Mouse (Mus musculus) stomach, embryonic 14.5 days (tissue): ENCODE measurements around the gene Cfd. TPM values are rescaled to one million over a fixed set of nuclear protein-coding genes. Genes with fewer than 3 reads are reported as not detected.
A peak's percentile ranks its signal among the peaks of the same experiment; 100 is the strongest.

Experiments used
- ATAC-seq: fragments of 200-750 bp; cut with Nextera tagmentation; 2 replicates; pipeline ENCODE4 v1.8.0; 2017; ENCODE audit warnings: low read depth, moderate TSS enrichment; ENCODE audit not compliant: insufficient number of reproducible peaks, insufficient read depth, low FRiP score
- H3K27ac ChIP-seq: fragments of 300-500 bp; sonication (generic); 2 replicates; pipeline ENCODE4 v1.5.1; 2014; ENCODE audit warnings: mild to moderate bottlenecking, low read length, moderate library complexity, mixed read lengths
- H3K27me3 ChIP-seq: fragments of 300-500 bp; sonication (generic); 2 replicates; pipeline ENCODE4 v1.6.1; 2014; ENCODE audit warnings: low read length, control low read depth, mixed read lengths; ENCODE audit not compliant: control insufficient read depth, insufficient read depth
- H3K36me3 ChIP-seq: fragments of 300-500 bp; sonication (generic); 2 replicates; pipeline ENCODE4 v1.6.1; 2014; ENCODE audit warnings: mild to moderate bottlenecking, control low read depth, low read length, moderate library complexity, mixed read lengths; ENCODE audit not compliant: control insufficient read depth, insufficient read depth
- H3K4me1 ChIP-seq: fragments of 300-500 bp; sonication (generic); 2 replicates; pipeline ENCODE4 v1.6.1; 2014; ENCODE audit warnings: low read length, control low read depth, mixed read lengths; ENCODE audit not compliant: control insufficient read depth, insufficient read depth
- H3K4me2 ChIP-seq: fragments of 300-500 bp; sonication (generic); replicated peaks from 2 replicates; pipeline ENCODE4 v1.6.1; 2014; ENCODE audit warnings: low read depth, low read length, control low read depth
- H3K4me3 ChIP-seq: fragments of 300-500 bp; sonication (generic); 2 replicates; pipeline ENCODE4 v1.5.1; 2014; ENCODE audit warnings: low read depth, low read length, control low read depth
- H3K9ac ChIP-seq: fragments of 300-500 bp; sonication (generic); replicated peaks from 2 replicates; pipeline ENCODE4 v1.6.1; 2014; ENCODE audit warnings: low read depth, mild to moderate bottlenecking, control low read depth, low read length, moderate library complexity, mixed read lengths
- H3K9me3 ChIP-seq: fragments of 300-500 bp; sonication (generic); 2 replicates; pipeline ENCODE4 v1.6.1; 2016; ENCODE audit warnings: low read depth, low read length, control low read depth; ENCODE audit not compliant: control insufficient read depth
- WGBS: fragments of 180-500 bp; shearing (Covaris S2); extraction: QIAGEN DNeasy Blood & Tissue Kit; methylation state at CpG from one replicate; pipeline ENCODE4 v1.1.7; 2014; 5-methylcytosine and 5-hydroxymethylcytosine counted together
- polyA plus RNA-seq: library from polyadenylated mRNA; unstranded; fragments of >200 nt; fragmentation: Nextera tagmentation; extraction: Ambion mirVana; gene quantifications from 2 replicates; pipeline ENCODE4 v1.2.1, GENCODE M21; 2014

The Cfd gene
- not detected in 2 replicates for polyA plus RNA-seq

DNA sequence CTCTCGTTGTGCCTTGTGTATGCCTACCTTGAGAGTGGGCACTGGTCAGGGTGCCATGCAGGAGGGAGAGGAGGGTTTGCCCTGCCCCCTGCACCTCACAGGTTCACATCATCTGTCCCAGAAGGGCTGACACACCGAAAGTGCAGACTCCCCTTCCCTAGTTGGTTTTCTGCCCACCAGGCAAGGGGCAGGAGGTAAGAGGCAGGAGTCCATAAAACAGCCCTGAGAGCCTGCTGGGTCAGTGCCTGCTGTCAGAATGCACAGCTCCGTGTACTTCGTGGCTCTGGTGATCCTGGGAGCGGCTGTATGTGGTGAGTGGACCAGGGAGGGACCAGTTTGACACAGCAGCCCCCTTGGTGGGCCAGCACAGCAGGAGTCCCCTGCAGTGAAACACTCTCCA, at the start of gene Cfd:
Gene Cfd, plus strand, starts transcription at position 184 of the 400 bp plus-strand sequence.
- Histone ChIP-seq H3K4me3 (no peak within 1 kb of the TSS), H3K27me3 (no peaks in the 10 kb centered on the region), H3K4me2 (no peak within 1 kb of the TSS), H3K9ac (no peak within 1 kb of the TSS), H3K36me3 (peaks cover 5% of the 10 kb centered on the region), H3K27ac (no peak within 1 kb of the TSS), H3K4me1 (no peaks in the 10 kb centered on the region), H3K9me3 (no peaks in the 10 kb centered on the region)
- no peak for ATAC-seq
- WGBS: 37% methylated on average over 5 of the region's 5 CpGs

DNA sequence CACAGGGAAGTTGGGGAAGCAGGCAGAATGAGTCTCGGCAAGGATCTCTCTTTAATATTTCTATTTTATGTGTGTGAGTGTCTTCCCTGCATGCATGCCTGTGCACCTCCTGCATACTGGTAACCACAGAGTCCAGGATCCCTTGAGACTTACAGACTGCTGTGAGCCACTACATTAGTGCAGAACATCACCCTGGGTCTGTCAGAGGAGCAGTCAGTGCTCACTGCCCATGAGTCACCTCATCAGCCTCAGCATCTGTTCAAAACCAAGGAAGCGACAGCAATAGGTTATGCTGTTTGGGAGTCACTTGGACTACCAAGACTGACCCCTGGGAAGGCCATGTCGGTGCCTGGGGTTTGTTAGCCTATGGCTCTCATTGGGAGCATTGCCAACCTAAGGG, 48.3 kb upstream of the Cfd start:
- Histone ChIP-seq H3K27me3 (no peaks in the 10 kb centered on the region), H3K36me3 (no peaks in the 10 kb centered on the region), H3K27ac (no peak overlapping the region), H3K9me3 (no peaks in the 10 kb centered on the region), H3K4me1 (peaks cover 27% of the 10 kb centered on the region; the same call in 1 of the 2 replicates), H3K4me3 (no peak overlapping the region), H3K9ac (no peak overlapping the region), H3K4me2 (no peak overlapping the region)
- no peak for ATAC-seq
- 72% methylated on average over 3 of the region's 3 CpGs for WGBS

DNA sequence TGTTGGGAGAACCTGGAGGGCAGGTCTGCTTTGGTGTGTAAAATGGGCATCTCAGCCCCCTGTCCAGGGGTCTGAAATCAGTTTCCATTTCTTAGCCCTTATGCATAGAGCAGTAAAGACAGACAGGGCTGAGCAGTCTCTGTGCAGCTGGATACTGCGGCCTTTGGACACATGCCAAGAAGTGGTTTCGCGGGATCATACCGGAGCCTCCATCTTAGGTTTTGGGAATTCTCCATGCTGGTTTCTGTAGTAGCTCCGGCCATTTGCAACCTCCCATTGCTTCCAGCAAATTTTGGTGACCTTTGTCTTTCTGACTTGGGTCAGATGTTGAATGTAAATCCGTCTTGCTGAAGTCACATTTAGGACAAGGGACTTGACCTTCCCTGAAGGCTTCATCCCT, 47.2 kb upstream of the Cfd start:
- Histone ChIP-seq H3K9ac (no peak overlapping the region), H3K27me3 (no peaks in the 10 kb centered on the region), H3K4me2 (no peak overlapping the region), H3K4me1 (peaks cover 27% of the 10 kb centered on the region; the same call in 1 of the 2 replicates), H3K4me3 (no peak overlapping the region), H3K9me3 (no peaks in the 10 kb centered on the region), H3K36me3 (no peaks in the 10 kb centered on the region), H3K27ac (no peak overlapping the region; the same call in 1 of the 2 replicates)
- ATAC-seq: no peak
- WGBS: 50% methylated on average over 6 of the region's 6 CpGs

DNA sequence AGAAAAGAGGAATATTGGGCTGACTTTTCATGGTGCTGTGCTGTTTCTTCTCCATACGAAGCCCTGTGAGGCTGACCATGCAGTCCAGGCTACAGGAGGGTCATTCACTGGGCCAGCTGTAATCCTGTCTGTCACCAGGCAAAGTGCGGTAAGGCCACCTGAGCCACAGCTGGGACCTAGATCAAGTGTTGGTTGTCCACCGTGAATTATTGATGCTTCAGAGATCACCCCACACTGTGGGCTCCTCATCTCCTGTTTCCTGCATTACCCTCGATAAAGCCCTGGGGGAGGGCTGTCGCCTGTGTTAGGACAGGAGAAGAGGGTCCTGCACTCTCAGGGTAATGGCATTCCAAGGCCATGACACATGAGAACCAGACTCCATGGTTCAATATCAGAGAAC, 44.1 kb upstream of the Cfd start:
- H3K27me3 ChIP-seq: no peaks in the 10 kb centered on the region
- no peak overlapping the region for H3K27ac ChIP-seq
- peaks cover 22% of the 10 kb centered on the region for H3K4me1 ChIP-seq
- ATAC-seq: no peak
- no peaks in the 10 kb centered on the region for H3K36me3 ChIP-seq
- H3K9ac ChIP-seq: no peak overlapping the region
- no peaks in the 10 kb centered on the region for H3K9me3 ChIP-seq
- H3K4me3 ChIP-seq: no peak overlapping the region
- H3K4me2 ChIP-seq: no peak overlapping the region
- 56% methylated on average over 5 of the region's 5 CpGs for WGBS

DNA sequence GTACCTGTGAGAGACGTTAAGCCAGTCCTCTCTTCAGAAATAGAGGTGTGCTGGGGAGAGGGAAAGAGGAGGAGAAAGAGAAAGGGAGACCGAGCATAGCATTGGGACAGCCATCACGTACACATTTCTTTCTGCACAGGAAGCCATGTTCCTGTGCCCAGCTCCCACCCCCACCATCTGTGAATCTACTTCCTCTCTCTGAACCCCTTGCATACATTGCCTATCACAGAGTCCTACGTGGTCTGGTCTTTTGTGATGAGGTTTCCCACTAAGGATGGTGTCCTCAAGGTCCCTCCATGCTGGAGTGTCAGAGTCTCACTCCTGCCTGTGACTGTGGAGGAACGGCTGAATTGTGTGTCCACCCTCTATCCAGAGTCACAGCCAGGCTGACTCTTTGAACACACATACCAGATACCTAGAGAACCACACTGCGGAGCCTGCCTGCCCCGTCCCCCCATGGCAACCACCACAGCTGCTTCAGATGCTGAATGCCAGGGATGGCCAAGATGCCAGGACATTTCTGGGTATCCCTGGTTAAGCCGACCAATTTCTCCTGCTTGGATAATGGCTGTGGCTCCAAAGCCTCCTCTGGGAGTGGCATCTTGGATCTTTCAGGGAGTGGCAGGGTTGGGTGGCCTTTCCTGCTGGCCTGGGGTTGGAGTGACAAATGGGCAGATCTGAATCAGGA, 40.6 kb upstream of the Cfd start:
- Histone ChIP-seq H3K9ac (no peak overlapping the region), H3K4me2 (no peak overlapping the region), H3K27ac (no peak overlapping the region), H3K9me3 (no peaks in the 10 kb centered on the region), H3K27me3 (no peaks in the 10 kb centered on the region), H3K36me3 (no peaks in the 10 kb centered on the region), H3K4me1 (peaks cover 22% of the 10 kb centered on the region), H3K4me3 (no peak overlapping the region)
- no peak for ATAC-seq
- 81% methylated on average over 8 of the region's 8 CpGs for WGBS

DNA sequence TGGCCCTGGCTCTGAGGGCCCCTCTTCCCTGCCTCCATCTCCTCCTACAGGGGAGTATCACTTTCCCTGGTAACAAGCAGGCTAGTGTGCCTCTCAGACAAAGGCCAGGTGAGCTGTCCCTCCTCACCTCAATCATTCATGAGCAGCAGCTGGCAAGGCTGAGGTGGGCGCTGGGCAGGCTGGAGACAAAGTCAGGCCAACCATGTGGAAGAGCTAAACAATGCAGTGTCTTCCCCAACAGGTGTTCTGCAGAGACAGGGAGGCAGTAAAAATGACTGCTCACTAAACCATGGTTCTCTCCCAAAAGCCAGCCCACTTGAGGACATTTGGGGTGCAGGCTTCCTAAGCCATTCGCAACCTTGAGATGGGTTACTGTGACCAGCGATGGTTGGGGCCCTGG, 39.0 kb upstream of the Cfd start:
- Histone ChIP-seq H3K9ac (0 out of 2 replicates have a peak overlapping the region, but pooled peaks have one; percentile 22), H3K4me3 (0 out of 2 replicates have a peak overlapping the region, but pooled peaks have one; percentile 6)
- 45% methylated on average over 3 of the region's 3 CpGs for WGBS

DNA sequence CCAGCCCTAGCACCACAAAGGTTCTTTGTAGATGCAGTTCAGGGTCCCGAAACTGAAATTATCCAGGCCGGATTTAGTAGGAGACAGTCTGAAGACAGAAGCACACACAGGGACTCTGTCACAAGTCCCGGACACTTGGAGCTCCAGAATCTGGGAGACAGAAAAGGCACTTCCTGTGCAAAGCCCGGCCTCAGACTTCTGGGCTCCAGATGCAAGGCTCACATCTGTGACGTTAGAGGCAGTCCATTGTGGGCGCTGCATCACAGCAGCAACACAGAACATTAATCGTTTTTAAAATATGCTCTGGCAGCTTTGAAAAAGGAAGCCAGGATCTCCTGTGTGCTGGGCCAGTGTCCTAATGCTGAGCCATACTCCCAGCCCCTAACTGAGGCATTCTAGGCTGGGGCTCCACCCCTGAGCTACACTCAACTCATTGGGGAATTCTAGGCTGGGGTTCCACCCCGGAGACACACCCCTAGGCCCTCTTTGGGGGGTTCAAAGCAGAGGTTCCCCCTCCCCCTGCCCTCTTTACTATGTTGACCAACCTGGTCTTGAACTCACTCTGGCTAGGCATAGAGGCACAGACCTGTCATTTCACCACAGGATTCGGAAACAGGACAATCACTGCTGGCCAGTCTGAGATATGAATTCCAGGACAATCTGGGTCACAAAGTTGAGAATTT, 38.4 kb upstream of the Cfd start:
- Histone ChIP-seq H3K9ac (peak overlapping the region; percentile 75; the same call in 1 of the 2 replicates), H3K9me3 (no peaks in the 10 kb centered on the region), H3K27me3 (no peaks in the 10 kb centered on the region), H3K4me2 (peak overlapping the region; percentile 79), H3K4me1 (peaks cover 34% of the 10 kb centered on the region), H3K4me3 (peak overlapping the region; percentile 46; the same call in 1 of the 2 replicates), H3K27ac (peak overlapping the region; percentile 100), H3K36me3 (peaks cover 12% of the 10 kb centered on the region; the same call in 1 of the 2 replicates)
- ATAC-seq: no peak
- WGBS: 31% methylated on average over 9 of the region's 9 CpGs

More for the DNA sequence above, 39.0 kb upstream of the Cfd start:
- Histone ChIP-seq H3K27ac (peak overlapping the region; percentile 100), H3K4me1 (peaks cover 28% of the 10 kb centered on the region), H3K27me3 (no peaks in the 10 kb centered on the region), H3K4me2 (peak overlapping the region; percentile 79), H3K36me3 (peaks cover 7% of the 10 kb centered on the region; the same call in 1 of the 2 replicates), H3K9me3 (no peaks in the 10 kb centered on the region)
- ATAC-seq: no peak

DNA sequence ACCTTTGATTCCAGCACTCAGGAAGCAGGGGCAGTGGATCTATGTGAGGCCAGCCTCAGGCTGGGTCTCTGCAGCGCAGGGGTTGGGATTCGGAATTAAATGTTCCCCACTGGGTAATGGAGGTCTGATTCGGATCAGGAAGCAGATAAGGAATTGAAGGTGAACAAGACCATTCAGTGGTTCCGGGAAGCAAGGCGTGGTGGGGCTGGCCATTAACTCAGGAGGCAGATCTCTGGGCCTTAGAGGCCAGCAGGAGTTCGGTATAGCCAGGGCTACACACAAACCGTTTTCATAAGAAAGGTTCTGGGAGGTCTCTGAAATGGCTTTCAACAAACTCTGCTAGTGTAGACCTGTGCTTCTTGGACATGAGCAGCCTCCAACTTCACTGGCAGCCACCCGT, 37.8 kb upstream of the Cfd start:
- peak overlapping the region; percentile 79 for H3K4me2 ChIP-seq
- peak overlapping the region; percentile 46 for H3K4me3 ChIP-seq
- no peaks in the 10 kb centered on the region for H3K27me3 ChIP-seq
- peak overlapping the region; percentile 75 for H3K9ac ChIP-seq
- no peak for ATAC-seq
- H3K4me1 ChIP-seq: peaks cover 40% of the 10 kb centered on the region
- H3K9me3 ChIP-seq: no peaks in the 10 kb centered on the region
- peak overlapping the region; percentile 100 for H3K27ac ChIP-seq
- H3K36me3 ChIP-seq: peaks cover 15% of the 10 kb centered on the region; the same call in 1 of the 2 replicates
- 30% methylated on average over 8 of the region's 8 CpGs for WGBS
